Mouse (Mus musculus) activated CD4-positive, CD25-positive, alpha-beta regulatory T cell, adult 9 weeks (primary cell): ENCODE data around the gene Vps37b. TPM values are rescaled to one million over a fixed set of nuclear protein-coding genes. Genes with fewer than 3 reads are reported as not detected.

ENCODE experiments used
- polyA plus RNA-seq: library from polyadenylated mRNA; unstranded; fragments of 100-300 nt; shearing (Covaris generic); gene quantifications from one replicate; pipeline ENCODE4 v1.2.1, GENCODE M21; 2017

Gene Vps37b
- polyA plus RNA-seq = 52.0 TPM

DNA sequence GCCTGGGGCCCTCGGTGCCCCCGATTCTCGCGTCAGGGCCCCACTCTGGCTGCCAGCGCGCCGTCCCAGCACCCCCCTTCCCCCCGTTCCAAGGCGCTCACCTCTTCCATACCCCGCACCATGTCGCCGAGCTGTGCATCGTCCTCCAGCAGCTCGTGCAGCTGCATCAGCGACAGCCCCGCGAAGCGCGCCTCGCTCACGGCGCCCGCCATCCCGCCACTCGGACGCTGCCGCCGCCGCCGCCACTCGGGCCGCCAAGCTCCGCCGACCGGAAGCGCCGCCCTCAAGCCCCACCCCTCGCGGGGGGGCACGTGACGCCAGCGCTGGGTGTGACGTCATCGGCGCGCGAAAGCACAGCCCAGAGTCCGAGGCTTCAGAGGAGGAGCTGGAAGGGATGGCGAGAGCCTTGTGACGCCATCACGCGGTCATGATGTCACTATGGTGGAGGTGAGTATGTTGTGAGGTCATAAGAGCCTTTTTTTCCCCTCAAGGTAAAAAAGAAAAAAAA is at the start of gene Vps37b:
Gene Vps37b, minus strand, starts transcription at position 270 of the 508 bp plus-strand sequence.

DNA sequence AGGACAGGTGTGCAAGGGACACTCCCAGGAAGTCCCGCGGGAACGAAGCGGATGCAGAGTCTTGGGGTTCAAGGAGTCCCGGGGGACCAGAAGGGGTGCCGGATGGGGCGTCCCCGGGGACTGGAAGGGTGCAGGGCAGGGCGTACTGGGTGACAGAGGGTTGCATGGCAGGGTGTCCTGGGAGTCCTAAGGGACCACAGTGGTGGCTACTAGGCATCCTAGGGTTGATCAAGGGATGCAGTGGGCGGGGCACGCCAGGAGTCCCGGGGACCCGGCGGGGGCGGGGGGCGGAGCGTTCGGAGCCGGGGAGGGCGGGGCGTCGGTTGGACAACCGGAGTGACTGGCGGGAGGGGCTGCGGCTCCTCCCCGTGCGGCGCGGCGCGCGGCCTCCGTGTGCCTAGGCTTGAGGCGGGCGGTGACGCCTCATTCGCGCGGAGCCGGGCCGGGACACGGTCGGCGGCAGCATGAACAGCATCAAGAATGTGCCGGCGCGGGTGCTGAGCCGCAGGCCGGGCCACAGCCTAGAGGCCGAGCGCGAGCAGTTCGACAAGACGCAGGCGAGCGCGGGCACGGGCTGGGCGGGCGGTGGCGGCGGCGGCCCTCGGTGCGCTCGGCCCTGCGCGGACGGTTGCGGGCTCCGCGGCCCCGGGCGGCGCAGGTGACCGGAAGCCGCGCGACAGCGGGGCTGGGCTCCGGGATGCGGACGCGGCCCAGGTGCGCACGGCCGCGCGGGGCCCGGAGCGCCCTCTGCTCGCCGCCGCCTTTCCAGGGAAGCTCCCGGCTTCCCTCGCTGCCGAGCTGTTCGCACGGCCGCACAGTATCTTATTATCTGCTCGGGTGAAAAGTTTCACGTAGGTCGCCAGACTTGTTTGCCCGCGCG is 58.5 kb downstream of the Vps37b start, which contains the start of gene Hip1r:
Gene Hip1r, plus strand, starts transcription at position 330 of the 880 bp plus-strand sequence.

Other genes with a start within 250 kb of the Vps37b start
- 0.75 TPM for gene Hcar2, start 166.8 kb downstream of the Vps37b start, polyA plus RNA-seq
- not detected for gene Hcar1, start 152.2 kb downstream of the Vps37b start, polyA plus RNA-seq
- gene Denr, start 125.1 kb downstream of the Vps37b start, polyA plus RNA-seq = 103 TPM
- gene Gm43518, start 104.9 kb downstream of the Vps37b start, polyA plus RNA-seq = 4.5 TPM
- gene Ccdc62, start 101.6 kb downstream of the Vps37b start, polyA plus RNA-seq = 5.7 TPM
- 93.5 TPM for gene Hip1r, start 58.6 kb downstream of the Vps37b start, polyA plus RNA-seq
- gene Abcb9, start 63.5 kb upstream of the Vps37b start, polyA plus RNA-seq = 57.0 TPM
- 33.1 TPM for gene Ogfod2, start 80.0 kb upstream of the Vps37b start, polyA plus RNA-seq
- gene Arl6ip4, start 83.8 kb upstream of the Vps37b start, polyA plus RNA-seq = 100 TPM
- gene Pitpnm2, start 217.5 kb upstream of the Vps37b start, polyA plus RNA-seq = 9.1 TPM